Mouse (Mus musculus): ENCODE results near the gene Kcmf1. TPM values are rescaled to one million over a fixed set of nuclear protein-coding genes. Genes with fewer than 3 reads are reported as not detected.

The Kcmf1 gene
- total RNA-seq, 2 experiments from 2014 or later, result 60.0 to 105 TPM

- no peak for ATAC-seq (replicated peaks; ENCODE audit: poor library complexity)
Observed at GRCm38 (mm10) chr6:72794870-72795269, 104.9 kb downstream of the Kcmf1 start.

- ATAC-seq (replicated peaks; ENCODE audit: poor library complexity), result no peak
Observed at GRCm38 (mm10) chr6:72792641-72793040, 107.1 kb downstream of the Kcmf1 start.

Other genes starting within 250 kb of the Kcmf1 start
- gene Tcf7l1, start 110.7 kb downstream of the Kcmf1 start, total RNA-seq (2015), result 0.37 and 0.52 TPM in 2 replicates
- not detected in 2 replicates for gene Tcf7l1, start 110.7 kb downstream of the Kcmf1 start, total RNA-seq (2017)
- 582 and 635 TPM in 2 replicates for gene Tmsb10, start 58.8 kb upstream of the Kcmf1 start, total RNA-seq (2015)
- 351 and 372 TPM in 2 replicates for gene Tmsb10, start 58.8 kb upstream of the Kcmf1 start, total RNA-seq (2017)

Measured in megakaryocyte progenitor cell, adult 5-6 weeks (primary cell).